Mouse (Mus musculus) adipocyte (in vitro differentiated cells): ENCODE measurements at regions not wholly inside any gene's neighbourhood (a gene's known extent, or its start where the extent isn't known, plus 50 kb on each side); places are given as distances from the start of the nearest gene placed in this dataset.
"Not testable (repeated sequence)": the region's sequence is repeated elsewhere in the genome, so short reads cannot be mapped to it uniquely, and the experiment has no call there.

ENCODE experiments used
- DNase-seq: peaks from one replicate; pipeline ENCODE4 v3.0.0-alpha.2; 2016; ENCODE audit warnings: low spot score

GRCm38 (mm10) chr12:90664436-90664835 lies 73.8 kb downstream of the Dio2 start:
- no peak for DNase-seq

- no peak for DNase-seq
Observed at GRCm38 (mm10) chr12:90645452-90645851, 92.8 kb downstream of the Dio2 start.

GRCm38 (mm10) chr12:90643891-90644290 lies 94.3 kb downstream of the Dio2 start:
- no peak for DNase-seq

- no peak for DNase-seq
Observed at GRCm38 (mm10) chr12:90624856-90625255, 113.4 kb downstream of the Dio2 start.

- no peak for DNase-seq
Observed at GRCm38 (mm10) chr12:90623426-90623825, 114.8 kb downstream of the Dio2 start.

- DNase-seq = no peak
Observed at GRCm38 (mm10) chr12:90608810-90609209, 129.4 kb downstream of the Dio2 start.

GRCm38 (mm10) chr12:90607894-90608293 lies 130.3 kb downstream of the Dio2 start:
- no peak for DNase-seq

GRCm38 (mm10) chr12:90580006-90580405 lies 158.2 kb downstream of the Dio2 start:
- DNase-seq = peak; percentile 7

GRCm38 (mm10) chr12:90576103-90576502 lies 162.1 kb downstream of the Dio2 start:
- no peak for DNase-seq

GRCm38 (mm10) chr12:90571907-90572306 lies 166.3 kb downstream of the Dio2 start:
- no peak for DNase-seq

GRCm38 (mm10) chr12:90571506-90571905 lies 166.7 kb downstream of the Dio2 start:
- no peak for DNase-seq

- peak; percentile 28 for DNase-seq
Observed at GRCm38 (mm10) chr12:90566349-90566748, 171.9 kb downstream of the Dio2 start.

- DNase-seq = no peak
Observed at GRCm38 (mm10) chr12:90565051-90565450, 173.2 kb downstream of the Dio2 start.

GRCm38 (mm10) chr12:90564594-90564993 lies 173.6 kb downstream of the Dio2 start:
- DNase-seq = not testable (repeated sequence)

- no peak for DNase-seq
Observed at GRCm38 (mm10) chr12:90542361-90542760, 195.9 kb downstream of the Dio2 start.
